Mouse (Mus musculus) lung, postnatal 0 days (tissue): ENCODE data around the gene Ubxn11.

Experiments
- CTCF ChIP-seq: IDR thresholded peaks from 2 replicates; pipeline ENCODE4 v1.5.1; 2016; ENCODE audit warnings: antibody characterized with exemption, mild to moderate bottlenecking
- EP300 ChIP-seq: IDR thresholded peaks from 2 replicates; pipeline ENCODE4 v1.6.1; 2016; ENCODE audit warnings: antibody characterized with exemption, mild to moderate bottlenecking, control low read depth

- no peak for TF ChIP-seq EP300
- TF ChIP-seq CTCF, result no peak
Observed at GRCm38 (mm10) chr4:134149389-134149788, 47.0 kb downstream of the Ubxn11 start.
